Mouse (Mus musculus) kidney, adult 8-10 months (tissue): ENCODE results near the gene Tcp10a.
"Not testable (repeated sequence)": the region's sequence is repeated elsewhere in the genome, so short reads cannot be mapped to it uniquely, and the experiment has no call there.

Experiments used
- DNase-seq, 2 experiments: peaks; one replicate each; pipeline ENCODE4 v3.0.0; 2022

The Tcp10a gene

GRCm38 (mm10) chr17:7369401-7369800 is 45.0 kb downstream of the Tcp10a start:
- not testable (repeated sequence) for DNase-seq

GRCm38 (mm10) chr17:7371879-7372278 is 47.4 kb downstream of the Tcp10a start, which contains the start of gene Gm49630:
Gene Gm49630, minus strand, starts transcription at chr17:7371979.
- not testable (repeated sequence) for DNase-seq

- not testable (repeated sequence) for DNase-seq
Measured at GRCm38 (mm10) chr17:7376951-7377700, 52.7 kb downstream of the Tcp10a start.

- not testable (repeated sequence) for DNase-seq
Measured at GRCm38 (mm10) chr17:7377907-7378306, 53.5 kb downstream of the Tcp10a start.

- DNase-seq = not testable (repeated sequence)
Measured at GRCm38 (mm10) chr17:7382711-7383110, 58.3 kb downstream of the Tcp10a start.

GRCm38 (mm10) chr17:7383167-7384143 is 59.0 kb downstream of the Tcp10a start:
- DNase-seq = not testable (repeated sequence)

- DNase-seq = not testable (repeated sequence)
Measured at GRCm38 (mm10) chr17:7385364-7385763, 60.9 kb downstream of the Tcp10a start, which contains the start of gene Unc93a2. Gene Unc93a2, minus strand, starts transcription at chr17:7385464.

- DNase-seq = not testable (repeated sequence)
Measured at GRCm38 (mm10) chr17:7386016-7386415, 61.6 kb downstream of the Tcp10a start.

GRCm38 (mm10) chr17:7388341-7388957 is 64.0 kb downstream of the Tcp10a start:
- not testable (repeated sequence) for DNase-seq

GRCm38 (mm10) chr17:7388958-7389356 is 64.5 kb downstream of the Tcp10a start:
- not testable (repeated sequence) for DNase-seq

- DNase-seq = not testable (repeated sequence)
Measured at GRCm38 (mm10) chr17:7389898-7390297, 65.5 kb downstream of the Tcp10a start.

- DNase-seq = not testable (repeated sequence)
Measured at GRCm38 (mm10) chr17:7395116-7395515, 70.7 kb downstream of the Tcp10a start.
